Mouse (Mus musculus) heart, adult 2 months (tissue): Measurements from ENCODE around the gene Efcab6.

Experiments
- CTCF ChIP-seq: fragments of 200-600 bp; IDR thresholded peaks from 2 replicates; pipeline ENCODE4 v1.8.1; 2022; ENCODE audit warnings: antibody characterized with exemption, mild to moderate bottlenecking, moderate library complexity
- EP300 ChIP-seq: fragments of 200-500 bp; IDR thresholded peaks from 2 replicates; pipeline ENCODE4 v1.6.1; 2011; ENCODE audit warnings: low read depth, low read length, control low read depth; ENCODE audit not compliant: insufficient read depth
- POLR2A ChIP-seq: fragments of 200-500 bp; IDR thresholded peaks from 2 replicates; pipeline ENCODE4 v1.6.1; 2011; ENCODE audit warnings: mild to moderate bottlenecking, low read depth, low read length, control low read depth; ENCODE audit not compliant: insufficient read depth

- TF ChIP-seq CTCF (no peak), POLR2A (no peak), EP300 (no peak)
Measured at GRCm38 (mm10) chr15:83865626-83866025, 199.6 kb downstream of the Efcab6 start.
